Mouse (Mus musculus): ENCODE data around the gene Gart.

DNA sequence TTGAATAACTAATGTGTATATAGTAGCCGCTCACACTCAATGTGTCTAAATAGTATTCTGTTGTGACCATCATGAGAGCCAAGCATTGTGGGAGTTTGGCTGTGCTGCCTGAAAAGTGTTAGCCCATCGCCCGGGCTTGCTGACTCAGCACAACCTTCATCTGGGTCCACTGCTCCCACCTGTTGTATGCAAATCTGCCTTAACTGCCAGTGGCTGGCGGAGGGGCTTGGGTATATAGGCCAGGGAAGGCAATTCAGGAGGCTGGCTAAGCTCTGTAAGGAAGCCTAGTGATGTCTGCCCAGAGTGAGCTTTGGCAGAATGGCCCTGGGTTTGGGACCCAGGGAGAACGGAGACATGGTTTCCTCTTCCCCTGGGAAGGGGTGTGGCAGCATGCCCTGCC lies 26.6 kb downstream of the Gart start:
- TF ChIP-seq CTCF (IDR thresholded peaks at IDR 0.05; ENCODE audit: low read depth) (no peak), EP300 (IDR thresholded peaks at IDR 0.05; ENCODE audit: low read depth) (no peak)
